Mouse (Mus musculus) bone marrow macrophage, adult 2 months (primary cell): Measurements from ENCODE around the gene Shc3.

ENCODE experiments used
- CTCF ChIP-seq: IDR thresholded peaks from 2 replicates; pipeline ENCODE4 v1.5.1; 2012; ENCODE audit warnings: low read depth, mild to moderate bottlenecking, low read length, moderate library complexity
- POLR2A ChIP-seq: IDR thresholded peaks from 2 replicates; pipeline ENCODE4 v1.6.1; 2012; ENCODE audit warnings: mild to moderate bottlenecking, low read depth, low read length, borderline replicate concordance

GRCm38 (mm10) chr13:51535326-51535725 lies 33.9 kb downstream of the Shc3 start:
- no peak for TF ChIP-seq POLR2A
- TF ChIP-seq CTCF, result no peak
